Mouse (Mus musculus): ENCODE results near the gene Ttc33. TPM values are rescaled to one million over a fixed set of nuclear protein-coding genes. Genes with fewer than 3 reads are reported as not detected.
A peak's percentile ranks its signal among the peaks of the same experiment; 100 is the strongest.

Gene Ttc33
- polyA plus RNA-seq, 1 experiment: 14.2 TPM

DNA sequence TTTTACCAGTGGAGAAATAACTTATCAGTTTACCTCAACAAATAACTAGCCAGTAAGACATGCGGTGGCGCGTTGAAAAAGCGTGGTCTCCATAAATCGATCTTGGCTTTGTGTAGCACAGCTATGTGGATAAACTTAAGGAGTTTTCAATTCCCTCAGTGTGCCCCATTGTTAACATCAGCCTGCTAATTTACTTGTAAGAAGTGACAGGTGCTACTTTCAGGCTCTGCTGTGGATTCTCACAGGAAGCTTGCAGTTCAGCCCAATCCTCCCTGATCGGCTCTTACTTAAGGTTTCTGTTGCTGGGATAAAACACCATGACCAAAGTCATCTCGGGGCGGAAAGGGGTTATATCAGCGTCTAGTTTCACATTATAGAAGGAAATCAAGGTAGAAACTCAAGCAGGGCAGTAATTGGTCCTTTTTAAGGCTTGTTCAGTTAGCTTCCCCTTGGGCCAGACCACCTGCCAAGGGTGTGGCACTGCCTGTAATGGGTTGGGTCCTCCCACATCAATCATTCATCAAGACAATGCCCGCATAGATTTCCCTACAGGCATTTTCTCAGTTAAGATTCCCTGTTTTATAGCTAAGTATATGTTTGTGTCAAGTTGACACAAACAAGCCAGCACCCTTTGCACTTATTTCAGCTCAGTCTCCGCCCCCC is 526 bp upstream of the Ttc33 start:
- WGBS: 31% methylated on average over 11 of the region's 11 CpGs
- Histone ChIP-seq H3K27me3 (replicated peaks; ENCODE audit: control insufficient read depth, insufficient read depth, low read length) (no peaks in the 10 kb centered on the region), H3K4me3 (ENCODE audit: insufficient read depth, low read depth, low read length) (peak overlapping the region; percentile 87), H3K27ac (ENCODE audit: insufficient read depth, low read depth, low read length) (peak overlapping the region; percentile 68), H3K36me3 (ENCODE audit: control insufficient read depth, insufficient read depth, low read length) (no peaks in the 10 kb centered on the region), H3K4me1 (ENCODE audit: control insufficient read depth, insufficient read depth, low read length) (peaks cover 3% of the 10 kb centered on the region; the same call in 1 of the 2 replicates)
- DNase-seq: no peak
- TF ChIP-seq POLR2A (IDR thresholded peaks at IDR 0.05; ENCODE audit: low read depth, low read length) (no peak), CTCF (conservative IDR thresholded peaks at IDR 0.05; ENCODE audit: insufficient read depth, insufficient read length, low read depth, low read length) (no peak)

DNA sequence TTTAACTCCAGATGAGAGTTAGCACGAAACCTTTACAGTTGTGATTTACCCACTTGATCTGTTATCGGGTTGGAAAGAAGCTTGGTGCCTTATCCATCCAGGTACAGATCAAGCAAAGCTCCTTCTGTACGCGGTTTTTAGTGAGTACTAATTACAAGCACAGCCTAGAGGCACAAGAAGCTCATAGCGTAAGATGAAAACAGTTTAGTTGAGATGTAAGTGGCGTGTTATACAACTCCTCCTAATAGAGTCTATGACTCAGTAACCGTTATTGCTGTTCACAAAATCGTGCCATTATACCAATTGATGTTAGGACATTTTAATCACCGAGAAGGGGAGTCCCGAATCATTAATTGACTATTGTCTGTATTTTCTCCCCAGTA is 959 bp downstream of the Ttc33 start:
- Histone ChIP-seq H3K4me1 (ENCODE audit: control insufficient read depth, insufficient read depth, low read length) (peaks cover 3% of the 10 kb centered on the region; the same call in 1 of the 2 replicates), H3K36me3 (ENCODE audit: control insufficient read depth, insufficient read depth, low read length) (no peaks in the 10 kb centered on the region), H3K4me3 (ENCODE audit: insufficient read depth, low read depth, low read length) (peak overlapping the region; percentile 87), H3K27me3 (replicated peaks; ENCODE audit: control insufficient read depth, insufficient read depth, low read length) (no peaks in the 10 kb centered on the region), H3K27ac (ENCODE audit: insufficient read depth, low read depth, low read length) (peak overlapping the region; percentile 95; the same call in 1 of the 2 replicates)
- no peak for TF ChIP-seq POLR2A (IDR thresholded peaks at IDR 0.05; ENCODE audit: low read depth, low read length)
- TF ChIP-seq CTCF (conservative IDR thresholded peaks at IDR 0.05; ENCODE audit: insufficient read depth, insufficient read length, low read depth, low read length): no peak
- 18% methylated on average over 10 of the region's 10 CpGs for WGBS
- peak; percentile 5 for DNase-seq

DNA sequence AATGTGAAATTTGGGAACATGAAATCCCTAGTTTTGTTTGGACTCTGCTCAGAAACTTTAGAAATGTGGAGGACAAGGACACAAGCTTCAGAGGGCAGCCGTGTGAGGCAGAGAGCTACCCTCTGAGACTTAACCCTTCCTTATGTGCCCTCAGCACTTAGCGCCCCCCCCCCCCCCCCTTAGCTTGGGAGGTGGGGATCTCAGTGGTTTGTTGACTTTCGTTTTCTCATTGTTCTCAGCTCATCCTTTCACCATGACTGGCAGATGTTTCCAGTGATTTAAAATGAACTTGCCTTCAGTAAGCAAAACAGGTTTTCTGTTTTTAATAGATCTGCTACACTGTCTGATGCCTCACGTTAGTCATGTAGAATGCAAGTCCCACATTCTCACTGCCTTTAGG is 1.8 kb downstream of the Ttc33 start:
- Histone ChIP-seq H3K36me3 (ENCODE audit: control insufficient read depth, insufficient read depth, low read length) (no peaks in the 10 kb centered on the region), H3K4me3 (ENCODE audit: insufficient read depth, low read depth, low read length) (no peak overlapping the region), H3K27ac (ENCODE audit: insufficient read depth, low read depth, low read length) (no peak overlapping the region), H3K4me1 (ENCODE audit: control insufficient read depth, insufficient read depth, low read length) (peaks cover 3% of the 10 kb centered on the region; the same call in 1 of the 2 replicates), H3K27me3 (replicated peaks; ENCODE audit: control insufficient read depth, insufficient read depth, low read length) (no peaks in the 10 kb centered on the region)
- TF ChIP-seq CTCF (conservative IDR thresholded peaks at IDR 0.05; ENCODE audit: insufficient read depth, insufficient read length, low read depth, low read length) (no peak), POLR2A (IDR thresholded peaks at IDR 0.05; ENCODE audit: low read depth, low read length) (no peak)
- no peak for DNase-seq
- 42% methylated on average over 4 of the region's 4 CpGs for WGBS

DNA sequence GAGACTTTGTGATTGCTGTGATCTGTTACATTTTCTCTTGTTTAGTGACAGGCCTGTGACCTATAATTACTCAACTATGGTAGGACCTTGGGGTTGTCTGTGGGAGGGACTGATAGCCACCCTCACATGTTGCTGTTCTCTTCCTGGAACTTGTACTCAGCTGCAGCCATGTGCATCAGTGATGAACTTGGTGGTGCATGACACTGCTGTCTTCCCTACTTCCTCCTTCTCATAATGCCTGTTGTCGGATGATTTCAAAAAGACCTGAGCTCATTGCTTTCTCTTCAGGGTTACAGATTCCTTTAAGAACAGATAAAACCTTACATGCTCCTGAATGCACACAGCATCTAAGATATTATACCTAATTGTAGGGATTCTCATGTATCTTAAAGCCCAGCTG is 2.7 kb downstream of the Ttc33 start:
- no peak overlapping the region for H3K27ac ChIP-seq (ENCODE audit: insufficient read depth, low read depth, low read length)
- peak; percentile 5 for DNase-seq
- WGBS: 43% methylated on average over 1 of the region's 1 CpGs
- H3K4me1 ChIP-seq (ENCODE audit: control insufficient read depth, insufficient read depth, low read length): peaks cover 3% of the 10 kb centered on the region; the same call in 1 of the 2 replicates
- no peak overlapping the region for H3K4me3 ChIP-seq (ENCODE audit: insufficient read depth, low read depth, low read length)
- no peaks in the 10 kb centered on the region for H3K27me3 ChIP-seq (replicated peaks; ENCODE audit: control insufficient read depth, insufficient read depth, low read length)
- H3K36me3 ChIP-seq (ENCODE audit: control insufficient read depth, insufficient read depth, low read length): no peaks in the 10 kb centered on the region; the same call in 1 of the 2 replicates
- no peak for TF ChIP-seq CTCF (conservative IDR thresholded peaks at IDR 0.05; ENCODE audit: insufficient read depth, insufficient read length, low read depth, low read length)
- no peak for TF ChIP-seq POLR2A (IDR thresholded peaks at IDR 0.05; ENCODE audit: low read depth, low read length)

DNA sequence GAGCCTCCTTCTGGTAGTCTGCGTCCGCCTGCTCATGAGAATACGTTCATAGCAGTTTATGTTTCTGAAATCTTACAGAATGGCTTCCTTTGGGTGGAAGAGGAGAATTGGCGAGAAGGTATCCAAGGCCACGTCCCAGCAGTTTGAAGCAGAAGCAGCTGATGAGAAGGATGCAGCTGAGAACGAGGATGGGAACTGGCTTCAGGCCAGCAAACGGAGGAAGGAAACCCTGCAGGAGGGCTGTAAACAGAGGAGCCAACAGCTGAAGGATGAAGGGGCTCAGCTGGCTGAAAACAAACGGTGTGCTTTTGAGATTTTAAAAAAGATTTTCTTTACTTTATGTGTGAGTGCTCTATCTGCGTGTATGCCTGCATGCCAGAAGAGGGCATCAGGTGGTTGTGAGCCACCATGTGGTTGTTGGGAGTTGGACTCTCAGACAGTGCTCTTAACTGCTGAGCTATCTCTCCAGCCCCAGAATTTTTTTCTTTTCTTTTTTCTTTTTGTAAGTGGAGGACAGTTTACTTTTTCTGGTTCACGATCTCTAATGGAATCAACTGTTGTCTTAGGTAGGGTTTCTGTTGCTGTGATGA is 4.3 kb downstream of the Ttc33 start:
- 60% methylated on average over 10 of the region's 10 CpGs for WGBS

DNA sequence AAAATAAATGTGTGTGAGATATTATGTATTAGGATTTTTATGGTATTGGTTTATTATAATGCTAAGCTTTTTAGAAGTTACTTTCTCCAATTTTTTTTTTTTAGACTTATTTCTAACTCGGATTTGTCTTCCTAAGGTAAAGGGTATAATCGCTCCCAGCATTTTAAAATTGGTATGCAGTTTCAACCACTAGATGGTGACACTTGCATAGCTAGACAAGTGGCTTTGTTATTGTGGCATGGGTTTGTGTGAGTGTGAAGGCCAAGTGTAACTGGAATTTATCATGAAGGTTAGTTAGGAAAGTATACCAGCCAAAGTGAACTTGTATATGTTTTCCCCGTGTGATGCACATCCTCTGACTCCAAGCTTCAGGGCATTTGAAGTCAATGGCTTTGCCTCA is 8.5 kb downstream of the Ttc33 start:
- H3K4me1 ChIP-seq (ENCODE audit: control insufficient read depth, insufficient read depth, low read length): peaks cover 17% of the 10 kb centered on the region
- H3K27me3 ChIP-seq (replicated peaks; ENCODE audit: control insufficient read depth, insufficient read depth, low read length): no peaks in the 10 kb centered on the region
- DNase-seq: peak; percentile 49
- WGBS: 54% methylated on average over 3 of the region's 3 CpGs
- H3K4me3 ChIP-seq (ENCODE audit: insufficient read depth, low read depth, low read length): no peak overlapping the region
- peak overlapping the region; percentile 15 for H3K27ac ChIP-seq (ENCODE audit: insufficient read depth, low read depth, low read length)
- TF ChIP-seq POLR2A (IDR thresholded peaks at IDR 0.05; ENCODE audit: low read depth, low read length) (no peak), CTCF (conservative IDR thresholded peaks at IDR 0.05; ENCODE audit: insufficient read depth, insufficient read length, low read depth, low read length) (no peak)
- no peaks in the 10 kb centered on the region; the same call in 1 of the 2 replicates for H3K36me3 ChIP-seq (ENCODE audit: control insufficient read depth, insufficient read depth, low read length)

More for the DNA sequence above, 4.3 kb downstream of the Ttc33 start:
- DNase-seq: peak; percentile 32
- Histone ChIP-seq H3K36me3 (ENCODE audit: control insufficient read depth, insufficient read depth, low read length) (no peaks in the 10 kb centered on the region; the same call in 1 of the 2 replicates), H3K4me3 (ENCODE audit: insufficient read depth, low read depth, low read length) (no peak overlapping the region), H3K4me1 (ENCODE audit: control insufficient read depth, insufficient read depth, low read length) (peaks cover 5% of the 10 kb centered on the region; the same call in 1 of the 2 replicates), H3K27me3 (replicated peaks; ENCODE audit: control insufficient read depth, insufficient read depth, low read length) (no peaks in the 10 kb centered on the region), H3K27ac (ENCODE audit: insufficient read depth, low read depth, low read length) (no peak overlapping the region)
- TF ChIP-seq POLR2A (IDR thresholded peaks at IDR 0.05; ENCODE audit: low read depth, low read length): no peak
- TF ChIP-seq CTCF (conservative IDR thresholded peaks at IDR 0.05; ENCODE audit: insufficient read depth, insufficient read length, low read depth, low read length): peak; percentile 31

DNA sequence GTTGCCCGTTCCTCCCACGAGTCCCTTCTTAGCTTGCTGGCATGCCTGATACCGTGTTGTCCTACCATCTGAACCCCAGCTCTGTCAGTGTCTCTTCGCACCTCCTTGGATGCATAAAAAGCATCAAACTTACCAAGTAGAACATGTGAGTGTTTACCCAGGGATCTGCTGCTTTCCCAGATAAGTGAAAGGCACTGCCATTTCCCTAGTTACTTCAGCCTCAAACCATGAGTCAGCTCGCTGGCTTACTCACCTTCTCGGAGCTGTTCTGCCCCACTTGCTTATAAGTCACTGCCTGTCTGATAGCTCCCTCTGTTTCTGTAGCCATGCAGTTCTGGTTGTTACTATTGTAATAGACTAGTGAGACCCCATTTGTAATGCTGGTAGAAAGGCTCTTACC is 9.1 kb downstream of the Ttc33 start:
- TF ChIP-seq CTCF (conservative IDR thresholded peaks at IDR 0.05; ENCODE audit: insufficient read depth, insufficient read length, low read depth, low read length): no peak
- TF ChIP-seq POLR2A (IDR thresholded peaks at IDR 0.05; ENCODE audit: low read depth, low read length): no peak
- H3K27me3 ChIP-seq (replicated peaks; ENCODE audit: control insufficient read depth, insufficient read depth, low read length): no peaks in the 10 kb centered on the region
- no peak overlapping the region for H3K4me3 ChIP-seq (ENCODE audit: insufficient read depth, low read depth, low read length)
- DNase-seq: no peak
- 65% methylated on average over 6 of the region's 6 CpGs for WGBS
- no peaks in the 10 kb centered on the region; the same call in 1 of the 2 replicates for H3K36me3 ChIP-seq (ENCODE audit: control insufficient read depth, insufficient read depth, low read length)
- peaks cover 17% of the 10 kb centered on the region for H3K4me1 ChIP-seq (ENCODE audit: control insufficient read depth, insufficient read depth, low read length)
- H3K27ac ChIP-seq (ENCODE audit: insufficient read depth, low read depth, low read length): peak overlapping the region; percentile 15

Measured in kidney, adult 2 months (tissue).